Mouse (Mus musculus): Measurements from ENCODE around the gene Myl6.

The Myl6 gene

GRCm38 (mm10) chr10:128489380-128489779, 4.6 kb downstream of the Myl6 start:
- DNase-seq, result peak in 1 of 2 experiments; percentile 18

GRCm38 (mm10) chr10:128488776-128489175, 5.2 kb downstream of the Myl6 start:
- peak in 1 of 2 experiments; percentile 26 for DNase-seq

- peak; percentile 74 to 81 for DNase-seq
Measured at GRCm38 (mm10) chr10:128487861-128488712, 5.9 kb downstream of the Myl6 start.

GRCm38 (mm10) chr10:128486370-128486769, 7.6 kb downstream of the Myl6 start:
- no peak for DNase-seq

GRCm38 (mm10) chr10:128474366-128474765, 19.6 kb downstream of the Myl6 start:
- no peak for DNase-seq

GRCm38 (mm10) chr10:128460270-128460630, 33.7 kb downstream of the Myl6 start:
- DNase-seq, result peak in 1 of 2 experiments; percentile 23

GRCm38 (mm10) chr10:128459409-128460269, 34.3 kb downstream of the Myl6 start:
- peak; percentile 64 to 71 for DNase-seq

- peak; percentile 90 to 93 for DNase-seq
Measured at GRCm38 (mm10) chr10:128458719-128459408, 35.1 kb downstream of the Myl6 start, which contains the start of gene Smarcc2. TSS of gene Smarcc2 (plus strand) at chr10:128459248.

GRCm38 (mm10) chr10:128458348-128458718, 35.6 kb downstream of the Myl6 start:
- peak; percentile 97 to 98 for DNase-seq

- no peak for DNase-seq
Measured at GRCm38 (mm10) chr10:128457676-128458075, 36.3 kb downstream of the Myl6 start.

GRCm38 (mm10) chr10:128455280-128455679, 38.7 kb downstream of the Myl6 start:
- peak; percentile 87 to 91 for DNase-seq

- DNase-seq, result no peak
Measured at GRCm38 (mm10) chr10:128454471-128454870, 39.5 kb downstream of the Myl6 start.

- no peak for DNase-seq
Measured at GRCm38 (mm10) chr10:128451014-128451413, 42.9 kb downstream of the Myl6 start.

- no peak for DNase-seq
Measured at GRCm38 (mm10) chr10:128445407-128445806, 48.5 kb downstream of the Myl6 start.

GRCm38 (mm10) chr10:128444354-128444753, 49.6 kb downstream of the Myl6 start:
- DNase-seq, result no peak

GRCm38 (mm10) chr10:128442718-128443117, 51.2 kb downstream of the Myl6 start:
- no peak for DNase-seq

GRCm38 (mm10) chr10:128441324-128442119, 52.4 kb downstream of the Myl6 start:
- DNase-seq, result no peak
